Mouse (Mus musculus): ENCODE results near the gene Gpx6.

The Gpx6 gene

DNA sequence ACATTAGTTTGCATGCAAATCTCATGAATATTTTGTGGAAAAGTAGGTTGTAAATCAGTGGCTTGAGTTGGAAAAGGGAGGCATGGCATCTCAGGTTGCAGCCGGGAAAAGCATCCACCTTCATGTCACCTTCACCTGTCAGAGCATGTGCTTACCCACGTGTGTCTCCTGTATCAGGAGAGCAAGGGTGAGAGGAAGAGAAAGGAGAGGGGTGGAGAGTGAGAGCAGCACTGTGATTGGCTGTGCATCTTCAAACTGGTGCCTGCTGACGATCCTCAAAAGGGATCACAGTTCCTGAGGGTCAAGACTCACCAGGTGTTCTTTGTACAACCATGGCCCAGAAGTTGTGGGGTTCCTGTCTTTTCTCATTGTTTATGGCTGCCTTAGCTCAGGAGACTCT is at the start of gene Gpx6:
Gene Gpx6 (plus strand): TSS at position 200 of the 400 bp plus-strand sequence.
- no peak for DNase-seq (ENCODE audit: low spot score)

DNA sequence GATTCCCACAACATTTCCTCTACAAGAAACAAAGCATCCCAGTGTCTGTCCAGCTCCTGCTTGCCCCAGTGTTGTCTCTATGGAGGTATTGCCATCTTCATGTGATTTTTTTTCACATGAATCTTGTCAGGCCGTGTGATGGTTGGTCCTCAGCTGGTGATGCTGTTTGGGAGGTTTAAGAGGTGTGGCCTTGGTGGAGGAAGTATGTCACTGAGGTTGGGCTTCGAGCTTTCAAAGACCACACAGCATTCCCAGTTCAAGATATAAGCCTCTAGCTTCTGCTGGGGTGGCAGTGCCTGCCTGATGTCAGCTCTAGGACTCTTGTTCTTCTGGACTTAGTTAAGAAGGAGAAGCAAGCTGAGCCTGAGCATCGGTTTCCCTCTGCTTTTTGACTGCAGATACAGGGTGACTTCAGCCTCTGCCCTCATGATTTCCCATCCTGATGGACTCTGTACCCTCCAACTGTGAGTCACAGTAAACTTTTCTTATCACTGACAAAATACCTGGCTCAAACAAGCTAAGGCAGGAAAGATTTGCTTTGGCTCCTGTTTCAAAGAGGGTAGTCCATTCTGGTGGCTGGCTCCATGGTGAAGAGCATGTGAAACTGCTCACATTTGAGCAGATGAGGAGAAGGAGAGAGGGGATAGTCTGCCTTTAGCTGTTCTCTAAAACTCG is 49.0 kb upstream of the Gpx6 start:
- DNase-seq (ENCODE audit: low spot score), result no peak

DNA sequence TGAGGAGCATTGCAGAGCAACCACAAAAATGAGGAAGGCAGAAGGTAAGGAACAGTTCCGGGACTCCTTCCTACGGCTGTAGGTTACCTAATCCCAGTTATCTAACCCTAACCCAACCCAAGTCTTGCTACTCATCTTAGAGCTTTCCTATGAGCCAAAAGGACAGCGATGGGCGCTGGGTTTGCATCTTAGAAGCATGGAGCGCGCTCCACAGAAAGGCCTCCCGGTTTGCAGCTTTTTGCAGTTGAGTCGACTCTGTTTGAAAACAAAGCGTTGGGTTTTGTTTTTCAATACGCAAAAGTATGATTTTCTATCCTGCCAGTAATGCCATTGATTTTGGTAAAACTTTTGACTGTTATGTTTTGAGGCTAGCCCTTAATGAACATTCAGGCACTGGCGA is 48.0 kb upstream of the Gpx6 start:
- DNase-seq (ENCODE audit: low spot score), result no peak

DNA sequence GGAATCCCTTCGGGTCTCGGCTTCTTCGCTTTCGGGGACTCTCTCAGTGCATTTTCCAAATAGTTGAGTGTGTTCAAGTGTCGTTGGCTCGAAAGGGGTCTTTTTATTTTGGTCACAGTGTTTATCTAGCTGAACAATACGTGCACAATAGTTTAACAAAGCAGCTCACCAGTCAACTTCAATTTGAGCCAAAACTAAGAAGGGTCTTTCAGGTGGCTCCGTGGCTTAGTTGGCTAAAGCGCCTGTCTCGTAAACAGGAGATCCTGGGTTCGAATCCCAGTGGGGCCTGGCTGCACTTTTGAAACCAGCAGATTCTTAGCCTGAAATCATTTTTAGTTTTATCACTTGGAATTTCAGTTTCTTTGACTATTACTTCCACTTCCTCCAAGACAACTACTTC is 47.6 kb upstream of the Gpx6 start:
- no peak for DNase-seq (ENCODE audit: low spot score)

DNA sequence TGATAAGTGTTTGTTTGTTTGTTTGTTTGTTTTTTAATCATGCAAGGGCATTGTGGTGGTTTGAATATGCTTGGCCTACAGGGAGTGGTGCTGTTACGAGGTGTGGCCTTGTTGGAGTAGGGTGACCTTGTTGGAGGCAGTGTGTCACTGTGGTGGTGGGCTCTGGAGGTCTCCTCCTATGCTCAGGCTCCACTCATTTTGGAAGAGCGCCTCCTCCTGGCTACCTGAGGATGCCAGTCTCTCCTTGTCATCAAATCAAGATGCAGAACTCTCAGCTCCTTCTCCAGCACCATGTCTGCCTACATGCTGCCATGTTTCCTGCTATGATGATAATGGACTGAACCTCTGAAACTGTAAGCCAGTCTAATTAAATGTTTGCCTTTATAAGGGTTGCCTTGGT is 46.2 kb upstream of the Gpx6 start:
- no peak for DNase-seq (ENCODE audit: low spot score)

DNA sequence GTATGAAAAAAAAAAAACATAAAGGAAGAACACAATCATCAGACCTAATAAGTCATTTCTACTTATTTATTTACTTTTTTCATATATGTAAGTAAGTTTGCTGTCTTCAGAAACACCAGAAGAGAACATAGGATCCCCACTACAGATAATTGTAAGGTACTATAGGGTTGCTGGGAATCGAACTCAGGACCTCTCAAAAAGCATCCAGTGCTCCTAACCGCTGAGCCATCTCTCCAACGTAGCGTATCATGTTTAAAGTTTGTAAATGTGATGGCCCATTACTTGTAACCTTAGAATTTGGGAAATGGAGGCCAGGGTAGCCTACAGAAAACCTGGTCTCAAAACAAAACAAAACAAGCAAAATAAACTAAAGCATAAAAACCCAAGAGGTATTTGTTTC is 44.4 kb upstream of the Gpx6 start:
- no peak for DNase-seq (ENCODE audit: low spot score)

DNA sequence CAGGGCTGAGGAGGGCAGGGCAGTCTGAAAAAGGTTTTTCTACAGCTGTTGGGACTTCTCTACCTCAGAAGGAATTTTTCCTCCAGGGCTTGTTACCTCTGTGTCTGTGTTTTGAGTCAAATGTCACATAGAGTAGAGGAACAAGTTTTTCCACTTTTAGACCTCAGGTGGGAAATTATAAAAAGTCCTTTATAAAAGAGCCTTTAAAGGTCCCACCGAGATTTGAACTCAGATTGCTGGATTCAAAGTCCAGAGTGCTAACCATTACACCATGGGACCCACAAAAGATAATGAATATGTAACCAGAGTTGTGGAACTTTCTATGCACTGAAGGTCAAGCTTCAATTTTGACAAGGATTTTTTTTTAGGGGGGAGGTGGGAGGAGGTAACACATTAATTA is 43.7 kb upstream of the Gpx6 start:
- no peak for DNase-seq (ENCODE audit: low spot score)

DNA sequence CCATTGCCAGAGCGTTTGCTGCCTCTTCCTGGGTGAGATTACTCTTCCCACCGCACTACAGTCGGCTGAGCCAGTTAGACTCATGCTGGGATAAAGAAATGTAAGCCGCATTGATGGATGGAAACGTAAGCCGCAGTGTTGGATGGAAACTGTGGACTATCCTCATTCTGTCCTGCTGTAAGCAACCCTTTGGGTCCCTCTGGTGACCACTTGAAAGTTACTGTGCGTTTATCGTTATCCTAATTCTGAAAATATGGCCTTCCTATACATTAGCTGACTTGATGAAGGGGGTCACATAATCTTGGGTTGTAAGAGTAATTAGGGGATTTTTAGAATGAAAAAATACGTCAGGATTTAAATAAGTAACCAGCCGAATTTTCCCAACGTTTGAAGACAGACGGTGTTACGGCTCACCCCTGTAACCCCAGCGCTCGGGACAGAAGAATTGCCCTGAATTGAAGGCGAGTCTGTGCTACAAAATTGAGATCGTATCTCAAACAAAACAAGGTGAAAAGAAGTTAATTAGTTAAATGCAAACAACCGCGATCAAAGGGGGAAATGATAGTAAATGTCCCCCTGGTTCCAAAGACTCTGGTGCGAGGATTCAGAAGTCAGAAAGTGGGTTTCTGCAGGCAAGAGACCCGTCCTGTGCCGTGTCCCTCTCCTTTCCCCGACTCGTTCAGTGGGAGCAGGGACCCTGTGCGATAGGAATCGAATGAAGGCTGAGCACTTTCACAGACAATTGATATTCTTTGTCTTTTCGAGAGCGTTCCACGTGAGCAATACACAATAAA is 36.7 kb upstream of the Gpx6 start:
- no peak for DNase-seq (ENCODE audit: low spot score)

DNA sequence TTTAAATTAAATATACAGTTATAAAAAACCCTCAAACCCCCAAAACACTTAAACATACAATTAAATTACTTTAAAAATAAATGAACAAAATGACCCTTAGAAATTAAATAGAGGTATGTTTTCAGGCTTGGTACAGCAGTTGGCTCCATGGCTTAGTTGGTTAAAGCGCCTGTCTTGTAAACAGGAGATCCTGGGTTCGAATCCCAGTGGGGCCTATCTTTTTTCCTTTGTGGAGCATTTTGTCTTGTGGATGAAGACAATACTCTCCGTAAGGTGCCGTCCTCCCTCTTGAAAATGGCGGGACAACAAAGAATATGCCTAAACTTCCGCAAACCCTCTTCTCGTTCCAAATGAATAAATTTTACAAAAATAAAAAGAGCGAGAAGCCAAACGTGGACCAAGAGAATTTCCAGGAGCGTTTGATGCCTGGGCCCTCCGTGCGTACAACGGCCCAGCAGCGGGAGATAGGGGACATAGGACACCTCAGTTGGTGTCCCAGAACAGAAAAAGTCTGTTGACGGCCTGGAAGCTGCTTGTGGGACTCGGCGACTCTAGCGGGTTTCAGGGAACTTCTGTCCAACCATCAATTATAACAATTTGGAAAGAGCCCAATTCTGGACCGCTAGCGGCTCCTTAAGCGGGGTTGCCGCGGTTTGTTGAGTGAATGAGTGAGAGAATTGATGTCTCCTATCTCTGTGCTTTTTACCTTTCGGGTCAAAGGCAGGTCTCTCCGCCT is 35.9 kb upstream of the Gpx6 start:
- DNase-seq (ENCODE audit: low spot score), result no peak

DNA sequence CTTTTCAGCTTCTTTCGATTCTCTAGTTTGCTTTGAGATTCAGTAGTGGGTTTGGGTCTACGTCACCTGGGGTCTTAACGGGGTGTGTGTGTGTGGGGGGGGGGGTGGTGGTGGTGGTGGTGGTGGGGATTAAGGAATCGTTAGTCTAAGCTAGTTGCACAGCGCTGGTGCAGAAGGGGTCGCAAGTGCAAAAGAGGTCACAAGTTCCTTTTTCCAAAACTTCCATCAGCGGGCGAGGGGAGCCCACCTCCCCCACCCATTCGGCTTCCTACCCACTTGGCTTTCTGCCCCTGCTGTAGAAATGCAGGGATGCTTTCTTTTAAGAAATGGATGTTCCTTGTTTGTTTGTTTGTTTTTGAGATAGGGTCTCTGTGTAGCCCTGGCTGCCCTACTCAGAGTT is 35.4 kb upstream of the Gpx6 start:
- no peak for DNase-seq (ENCODE audit: low spot score)

DNA sequence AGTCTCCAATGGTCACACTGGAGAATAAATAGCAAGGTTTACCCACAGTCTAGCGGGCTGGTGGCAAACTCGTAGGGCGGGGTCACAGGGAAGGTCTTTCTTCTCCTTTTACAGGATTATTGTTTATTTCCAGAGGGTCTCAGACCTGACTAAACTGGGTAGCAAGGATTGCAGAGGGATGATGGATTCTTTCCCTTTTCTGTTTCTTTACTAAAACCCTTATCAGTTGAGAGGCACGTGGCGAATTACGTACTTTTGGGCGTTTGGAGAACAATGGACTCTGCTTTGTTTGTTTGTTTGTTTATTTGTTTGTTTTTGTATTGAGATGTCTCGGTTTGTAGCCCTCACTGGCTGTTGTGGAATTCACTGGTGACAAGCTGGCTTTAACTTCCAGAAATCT is 32.8 kb upstream of the Gpx6 start:
- no peak for DNase-seq (ENCODE audit: low spot score)

DNA sequence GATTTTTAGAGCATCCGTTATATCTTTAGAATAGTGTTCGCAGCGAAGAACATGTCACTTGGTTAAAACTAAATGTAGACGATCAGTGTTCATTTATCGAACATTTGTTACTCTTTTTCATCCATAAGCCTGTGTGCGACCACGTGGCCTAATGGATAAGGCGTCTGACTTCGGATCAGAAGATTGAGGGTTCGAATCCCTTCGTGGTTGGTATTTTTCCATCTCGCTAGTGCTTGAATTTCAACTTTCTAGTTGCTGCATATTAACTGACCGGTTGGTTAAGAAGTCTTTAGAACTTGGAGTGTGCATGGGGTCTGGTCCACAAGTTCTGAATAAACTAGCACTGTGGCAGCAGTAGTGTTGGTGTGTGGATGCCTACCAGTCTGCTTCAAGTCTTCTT is 32.4 kb upstream of the Gpx6 start:
- DNase-seq (ENCODE audit: low spot score), result peak; percentile 50

DNA sequence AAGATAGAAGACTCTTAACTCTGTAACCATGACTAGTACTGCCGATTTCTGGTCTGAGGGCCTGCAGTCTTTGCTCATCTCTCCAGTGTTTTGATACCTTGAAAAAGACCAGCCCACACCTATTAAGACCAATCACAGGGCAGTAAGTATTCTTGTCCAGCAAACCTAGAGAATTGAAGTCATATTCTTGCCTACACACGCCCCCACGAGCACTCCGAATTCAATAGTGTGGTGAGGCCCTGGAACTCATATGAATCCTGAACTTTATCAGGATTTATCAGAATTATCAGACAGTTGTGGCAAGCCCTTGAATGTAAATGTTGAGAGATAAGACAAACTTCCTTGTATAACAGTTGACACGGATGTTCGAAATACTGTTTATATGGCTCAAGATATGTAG is 19.3 kb upstream of the Gpx6 start, which contains the start of gene Gpx5:
Gene Gpx5 (minus strand): TSS at position 101 of the 400 bp plus-strand sequence.
- DNase-seq (ENCODE audit: low spot score), result no peak

DNA sequence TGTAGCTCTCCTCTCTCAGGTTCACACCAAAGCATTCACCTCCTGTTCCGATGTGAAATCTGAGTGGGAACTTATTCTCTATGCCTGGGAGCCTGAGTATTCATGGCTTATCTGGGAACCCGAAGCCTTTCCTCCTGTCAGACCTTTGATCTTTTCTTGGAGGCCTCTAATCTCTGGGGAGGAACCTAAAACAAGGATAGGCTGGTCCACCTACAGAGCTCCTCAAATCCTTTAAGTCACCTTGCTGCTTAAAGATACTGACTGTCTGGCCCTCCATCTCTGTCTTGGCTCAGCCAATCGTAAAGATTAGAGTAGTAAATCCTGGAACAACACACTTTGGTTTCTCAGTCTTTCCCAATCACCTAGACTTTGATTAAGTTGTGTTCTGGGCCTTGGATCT is 13.4 kb upstream of the Gpx6 start:
- no peak for DNase-seq (ENCODE audit: low spot score)

DNA sequence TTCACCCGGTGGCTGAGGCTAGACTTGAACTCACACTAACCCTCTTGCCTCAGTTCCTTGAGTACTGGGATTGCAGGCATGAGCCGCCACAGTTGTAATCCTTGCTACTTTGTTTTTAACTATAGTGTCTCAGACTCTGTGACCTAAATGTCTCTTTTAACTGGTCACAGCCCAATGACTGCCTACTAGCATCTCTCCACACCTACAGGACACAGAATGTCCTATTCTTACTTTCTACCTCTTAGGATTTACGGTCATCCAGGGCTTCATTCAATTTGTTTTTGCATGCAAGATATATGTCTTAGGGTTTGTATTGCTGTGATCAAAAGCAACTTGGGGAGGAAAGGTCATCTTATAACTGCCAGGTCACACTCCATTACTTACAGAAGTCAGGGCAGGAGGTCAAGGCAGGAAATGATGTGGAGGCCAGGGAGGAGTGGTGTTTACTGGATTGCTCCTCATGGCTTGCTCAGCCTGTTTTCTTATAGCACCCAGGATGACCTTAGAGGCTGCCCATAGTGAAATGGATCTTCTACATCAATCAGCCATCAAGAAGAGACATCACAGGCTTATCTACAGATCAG is 7.3 kb upstream of the Gpx6 start:
- DNase-seq (ENCODE audit: low spot score), result no peak

DNA sequence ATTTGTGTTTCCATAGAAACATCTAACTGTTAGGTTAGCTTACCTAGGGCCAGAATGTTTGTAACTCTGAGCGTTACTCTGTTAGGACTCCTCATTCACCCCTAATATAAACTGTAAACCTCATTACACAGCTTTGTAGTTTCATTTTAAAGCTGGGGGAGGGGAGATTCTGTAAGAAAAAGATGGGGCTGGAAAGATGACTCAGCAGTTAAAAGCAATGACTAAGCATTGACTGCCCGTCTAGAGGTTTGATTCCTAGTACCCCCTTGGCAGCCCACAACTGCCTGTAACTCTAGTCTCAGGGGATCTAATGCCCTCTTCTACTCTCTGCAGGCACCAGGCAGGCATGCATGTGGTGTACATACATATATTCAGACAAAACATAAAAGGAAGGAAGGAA is 2.1 kb upstream of the Gpx6 start:
- DNase-seq (ENCODE audit: low spot score), result no peak

DNA sequence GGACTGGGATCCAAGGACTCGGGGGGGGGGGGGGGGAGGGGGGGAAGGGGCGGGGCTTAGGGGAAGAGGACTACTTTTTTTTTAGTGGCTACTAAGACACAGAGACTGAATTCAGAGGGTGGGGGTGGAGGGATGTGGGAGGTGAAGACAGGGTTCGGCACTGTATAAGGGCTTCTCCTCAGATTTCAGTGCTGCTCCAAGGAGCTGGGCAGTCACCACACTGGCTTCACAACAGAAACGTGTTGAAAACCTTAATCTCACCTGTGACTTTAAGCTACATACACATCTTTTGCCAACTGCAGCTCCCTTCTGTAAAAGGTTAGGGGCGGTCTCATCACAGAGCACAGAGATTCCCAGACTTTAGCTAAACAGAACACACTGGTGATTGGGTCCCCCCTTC is 929 bp downstream of the Gpx6 start:
- DNase-seq (ENCODE audit: low spot score), result no peak

DNA sequence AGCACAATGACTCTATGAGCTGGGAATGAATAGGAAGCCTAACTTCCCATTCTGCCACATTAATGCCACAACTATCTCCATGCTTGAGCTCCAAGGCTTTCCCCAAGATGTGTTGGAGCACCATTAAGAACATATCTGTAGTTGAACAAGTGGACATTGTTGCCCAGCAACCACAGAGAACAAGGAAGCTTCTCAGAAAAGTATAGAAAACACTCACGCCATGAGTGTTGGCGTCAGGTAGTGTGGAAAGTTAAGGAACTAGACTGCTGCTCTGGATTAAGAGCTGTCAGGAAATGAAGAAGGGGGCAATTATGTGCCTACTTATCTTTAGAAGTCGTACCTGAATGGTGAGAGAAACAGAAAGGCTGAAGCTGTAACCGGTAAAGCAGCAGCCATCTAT is 2.0 kb downstream of the Gpx6 start:
- DNase-seq (ENCODE audit: low spot score), result no peak

DNA sequence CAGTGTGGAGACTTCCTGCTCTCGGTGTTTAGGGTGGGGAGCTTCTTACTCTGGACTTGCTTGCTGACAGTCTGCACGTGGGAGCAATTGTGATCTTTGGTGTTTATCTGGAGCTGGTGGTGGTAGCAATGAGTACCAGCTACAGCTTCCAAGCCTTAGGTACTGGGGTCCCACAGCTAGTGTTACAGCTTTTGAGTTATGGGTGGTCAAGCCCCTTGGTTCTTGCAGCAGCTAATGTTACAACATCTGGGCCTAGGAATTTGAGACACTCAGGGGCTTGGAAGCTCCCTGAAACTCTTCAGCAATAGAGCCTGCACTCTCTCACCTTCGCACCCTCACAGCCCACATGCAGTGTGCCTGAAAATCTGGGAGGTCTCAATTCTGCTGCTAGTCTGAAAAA is 8.3 kb downstream of the Gpx6 start:
- no peak for DNase-seq (ENCODE audit: low spot score)

DNA sequence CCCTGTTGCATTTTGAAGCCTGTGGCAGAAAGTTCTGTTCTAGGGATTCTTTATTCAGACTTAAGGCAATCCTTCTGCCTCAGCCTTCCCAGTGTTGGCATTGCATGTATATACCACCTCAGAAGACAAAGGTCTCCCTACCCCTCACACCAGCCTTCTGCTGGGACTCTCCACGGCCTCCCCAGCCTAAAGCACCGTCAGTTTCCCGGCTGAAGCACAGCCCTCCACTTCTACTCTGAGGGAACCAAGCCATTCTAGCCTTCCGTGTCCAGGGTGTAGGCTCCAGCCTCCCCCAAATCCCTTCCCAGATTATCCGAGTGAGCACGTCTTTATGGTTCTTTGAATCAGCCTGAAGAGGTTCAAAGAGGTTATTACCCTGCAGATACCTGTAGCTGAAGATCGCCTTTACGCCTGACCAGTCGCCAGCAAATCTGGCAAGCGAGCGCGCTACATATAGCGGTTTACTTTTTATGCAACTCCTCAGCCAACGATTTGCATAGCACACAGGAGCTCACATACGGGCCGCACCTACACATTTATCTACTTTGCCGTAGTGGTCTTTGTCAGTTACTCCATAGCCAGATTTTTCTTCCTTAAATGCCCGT is 10.1 kb downstream of the Gpx6 start:
- DNase-seq (ENCODE audit: low spot score), result no peak

DNA sequence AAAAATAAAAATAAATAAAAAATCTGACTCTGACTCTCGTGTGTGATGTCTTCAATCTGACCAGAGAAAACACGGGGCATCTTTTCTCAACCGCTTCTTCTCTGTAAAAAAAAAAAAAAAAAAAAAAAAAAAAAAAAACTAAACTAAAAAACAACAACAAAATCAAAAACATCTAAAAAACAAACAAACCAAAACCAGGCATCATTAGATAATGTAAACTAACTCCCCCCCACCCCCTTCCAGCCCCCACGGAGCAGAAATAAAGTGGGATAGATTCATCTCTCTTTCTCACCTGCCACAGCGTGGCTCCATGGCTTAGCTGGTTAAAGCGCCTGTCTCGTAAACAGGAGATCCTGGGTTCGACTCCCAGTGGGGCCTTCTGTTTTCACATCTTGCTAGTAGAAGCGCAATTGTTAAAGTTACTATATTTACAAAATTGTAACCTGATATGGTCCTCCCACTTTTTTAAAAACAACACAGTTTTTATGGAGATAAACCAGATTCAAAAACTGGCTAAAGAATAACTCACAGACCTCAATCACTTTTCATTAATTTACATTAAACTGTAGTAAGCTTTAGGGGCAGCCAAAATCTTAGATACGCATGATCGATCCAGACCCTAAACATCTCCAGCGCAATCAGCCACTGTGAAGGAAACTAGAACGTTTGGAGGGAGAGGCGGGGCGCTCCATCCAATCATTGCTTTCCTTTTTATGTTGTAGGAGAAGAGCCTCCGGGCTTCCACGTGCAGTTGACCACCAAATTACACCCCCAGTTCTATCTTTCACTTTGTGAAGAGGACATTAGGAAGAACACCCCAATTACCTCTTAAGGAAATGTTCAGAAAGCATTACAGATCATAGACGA is 10.8 kb downstream of the Gpx6 start:
- no peak for DNase-seq (ENCODE audit: low spot score)

Data from ovary, postnatal 36 days (tissue).